Comparison of ENCODE assay signal across 18 mouse cellular contexts in genomic region chr14:122066243-122066642, GRCm38 (mm10). TPM values are rescaled to one million over a fixed set of nuclear protein-coding genes. Genes with fewer than 3 reads are reported as not detected.
DNase-seq lines count a peak whose midpoint lies in the region; ATAC-seq and TF ChIP-seq lines count a peak whose summit lies in the region.
"Had no signal": no experiment of that assay in that cellular context is flagged by ENCODE, and none has a peak within 500 bp of the region (broad histone marks: within the 10 kb centered on the region; RNA-seq: fewer than 3 reads in every experiment).

No protein-coding gene starts in this region.

- no peak for TF ChIP-seq POLR2A in bone marrow, adult 2 months (IDR thresholded peaks at IDR 0.05; ENCODE audit: borderline replicate concordance, control insufficient read depth, low read depth, low read length)

- TF ChIP-seq CTCF in liver, postnatal 0 days (IDR thresholded peaks at IDR 0.05; ENCODE audit: low read depth): no peak
- TF ChIP-seq CTCF in bone marrow, adult 2 months (IDR thresholded peaks at IDR 0.05; ENCODE audit: control insufficient read depth, insufficient read depth, low read length): no peak

- H3K9me3 ChIP-seq in liver, postnatal 0 days (ENCODE audit: low read length): no peaks in the 10 kb centered on the region
- H3K9me3 ChIP-seq in forebrain, embryonic 11.5 days (ENCODE audit: control insufficient read depth, low read length): no peaks in the 10 kb centered on the region
- H3K9me3 ChIP-seq: forebrain, embryonic 15.5 days; heart, embryonic 13.5 days; limb, embryonic 15.5 days; neural tube, embryonic 12.5 days had no signal

- peak overlapping the region; percentile 42; the same call in 1 of the 2 replicates for H3K27ac ChIP-seq in liver, postnatal 0 days (ENCODE audit: low read depth)
- peak overlapping the region; percentile 85; the same call in 1 of the 2 replicates for H3K27ac ChIP-seq in bone marrow, adult 2 months (ENCODE audit: control insufficient read depth, insufficient read depth, low read depth, low read length, poor library complexity)
- H3K27ac ChIP-seq in forebrain, embryonic 11.5 days (ENCODE audit: low read depth, low read length): no peak overlapping the region
- H3K27ac ChIP-seq: forebrain, embryonic 15.5 days; gastrocnemius, adult 2 months; heart, embryonic 13.5 days; limb, embryonic 15.5 days; neural tube, embryonic 12.5 days had no signal

- H3K9ac ChIP-seq in liver, postnatal 0 days (replicated peaks): no peak overlapping the region
- no peak overlapping the region for H3K9ac ChIP-seq in forebrain, embryonic 11.5 days (ENCODE audit: low read length)
- H3K9ac ChIP-seq: forebrain, embryonic 15.5 days; heart, embryonic 13.5 days; limb, embryonic 15.5 days; neural tube, embryonic 12.5 days had no signal

- H3K4me1 ChIP-seq in liver, postnatal 0 days (ENCODE audit: insufficient read depth): peaks cover 18% of the 10 kb centered on the region
- peaks cover 14% of the 10 kb centered on the region for H3K4me1 ChIP-seq in bone marrow, adult 2 months (ENCODE audit: control insufficient read depth, insufficient read depth, low read length)
- no peaks in the 10 kb centered on the region for H3K4me1 ChIP-seq in forebrain, embryonic 11.5 days (replicated peaks; ENCODE audit: control insufficient read depth, insufficient read depth, low read length)
- H3K4me1 ChIP-seq: forebrain, embryonic 15.5 days; limb, embryonic 15.5 days; neural tube, embryonic 12.5 days had no signal

- no peaks in the 10 kb centered on the region for H3K36me3 ChIP-seq in liver, postnatal 0 days (replicated peaks; ENCODE audit: insufficient read depth, low read length)
- no peaks in the 10 kb centered on the region for H3K36me3 ChIP-seq in forebrain, embryonic 11.5 days (ENCODE audit: control insufficient read depth, insufficient read depth, low read length)
- H3K36me3 ChIP-seq: forebrain, embryonic 15.5 days; heart, embryonic 13.5 days; limb, embryonic 15.5 days; neural tube, embryonic 12.5 days had no signal

- no peak overlapping the region for H3K4me3 ChIP-seq in liver, postnatal 0 days (ENCODE audit: low read depth, low read length)
- H3K4me3 ChIP-seq in bone marrow, adult 2 months (replicated peaks; ENCODE audit: control insufficient read depth, low read depth, low read length): no peak overlapping the region
- H3K4me3 ChIP-seq in forebrain, embryonic 11.5 days (ENCODE audit: low read depth, low read length): no peak overlapping the region
- H3K4me3 ChIP-seq: forebrain, embryonic 15.5 days; gastrocnemius, adult 2 months; heart, embryonic 13.5 days; limb, embryonic 15.5 days; neural tube, embryonic 12.5 days had no signal

- no peak overlapping the region; the same call in 1 of the 2 replicates for H3K4me2 ChIP-seq in liver, postnatal 0 days (ENCODE audit: low read depth, low read length)
- H3K4me2 ChIP-seq in forebrain, embryonic 11.5 days (ENCODE audit: low read depth, low read length, severe bottlenecking): no peak overlapping the region
- H3K4me2 ChIP-seq: forebrain, embryonic 15.5 days; heart, embryonic 13.5 days; limb, embryonic 15.5 days; neural tube, embryonic 12.5 days had no signal

- H3K27me3 ChIP-seq in liver, postnatal 0 days (ENCODE audit: insufficient read depth, low read length): no peaks in the 10 kb centered on the region
- H3K27me3 ChIP-seq in forebrain, embryonic 11.5 days (ENCODE audit: control insufficient read depth, insufficient read depth, low read length): no peaks in the 10 kb centered on the region
- H3K27me3 ChIP-seq: forebrain, embryonic 15.5 days; limb, embryonic 15.5 days; neural tube, embryonic 12.5 days had no signal

- DNase-seq in liver, postnatal 0 days: no peak
- no peak for DNase-seq in liver
- DNase-seq in thymus, postnatal 36 days: peak; percentile 53 to 68
- DNase-seq in forebrain, embryonic 11.5 days (ENCODE audit: low spot score): no peak
- no peak for DNase-seq in cerebellum, adult 18-20 months
- no peak for DNase-seq in kidney, adult 8-10 months
- DNase-seq: cerebellum, adult 11-12 months; gastrocnemius, adult 2 months; kidney, adult 11 months; right cerebral cortex, postnatal 4 days had no signal

- ATAC-seq in liver, postnatal 0 days: peak; percentile 21; the same call in 1 of the 2 replicates
- peak; percentile 30 for ATAC-seq in megakaryocyte progenitor cell, adult 5-6 weeks (replicated peaks; ENCODE audit: poor library complexity)
- no peak for ATAC-seq in forebrain, embryonic 11.5 days (replicated peaks; ENCODE audit: low FRiP score)
- ATAC-seq: forebrain, embryonic 15.5 days; midbrain, embryonic 16.5 days had no signal

- no peak for TF ChIP-seq EP300 in liver, postnatal 0 days (IDR thresholded peaks at IDR 0.05; ENCODE audit: low read depth)

- WGBS in liver, postnatal 0 days (ENCODE audit: insufficient replicate concordance): 36% methylated on average over 4 of the region's 4 CpGs
- 7% methylated on average over 4 of the region's 4 CpGs for WGBS in bone marrow, adult 2 months
- 89% methylated on average over 4 of the region's 4 CpGs for WGBS in forebrain, embryonic 11.5 days

RNA-seq across cellular contexts. Expression of gene Timm8a2, which starts 31.8 kb away (rescaled TPM):
- not detected in 2 replicates for polyA plus RNA-seq in liver, postnatal 0 days (2015; fragmentation: Nextera tagmentation; extraction: Ambion mirVana)
- polyA plus RNA-seq in bone marrow, adult 2 months (2011; ENCODE audit: insufficient read depth, insufficient read length, low replicate concordance, missing spikeins): not detected in 2 replicates
- not detected in 2 replicates for total RNA-seq in megakaryocyte progenitor cell, adult 5-6 weeks (2015)
- total RNA-seq in megakaryocyte progenitor cell, adult 5-6 weeks (2017): not detected in 2 replicates
- polyA plus RNA-seq in forebrain, embryonic 11.5 days (2014; fragmentation: Nextera tagmentation; extraction: Ambion mirVana): not detected in 2 replicates
- total RNA-seq: gastrocnemius, adult 2 months had no signal
- polyA plus RNA-seq: forebrain, embryonic 15.5 days; heart, embryonic 13.5 days; hindbrain, embryonic 11.5 days; limb, embryonic 15.5 days; midbrain, embryonic 16.5 days; neural tube, embryonic 12.5 days had no signal

RNA-seq across cellular contexts. Expression of gene Tm9sf2, which starts 40.6 kb away (rescaled TPM):
- 99.3 and 107 TPM in 2 replicates for polyA plus RNA-seq in liver, postnatal 0 days (2015; fragmentation: Nextera tagmentation; extraction: Ambion mirVana)
- 17.1 and 22.3 TPM in 2 replicates for polyA plus RNA-seq in bone marrow, adult 2 months (2011; ENCODE audit: insufficient read depth, insufficient read length, low replicate concordance, missing spikeins)
- 98.1 and 98.8 TPM in 2 replicates for total RNA-seq in megakaryocyte progenitor cell, adult 5-6 weeks (2015)
- 108 and 118 TPM in 2 replicates for total RNA-seq in megakaryocyte progenitor cell, adult 5-6 weeks (2017)
- polyA plus RNA-seq in forebrain, embryonic 11.5 days (2014; fragmentation: Nextera tagmentation; extraction: Ambion mirVana): 125 and 130 TPM in 2 replicates

Comparison
In these comparisons a context has a peak if more than half of its experiments do, and no peak if none do; other contexts are left out.
1. DNase-seq: peak in thymus, postnatal 36 days (2 of 2); none in liver, postnatal 0 days (single experiment), liver (single experiment), forebrain, embryonic 11.5 days (single experiment), cerebellum, adult 18-20 months (0 of 2) and kidney, adult 8-10 months (0 of 2).